Mouse (Mus musculus): ENCODE measurements around the gene Dtx1.
A peak's percentile ranks its signal among the peaks of the same experiment; 100 is the strongest.

Dtx1 gene

DNA sequence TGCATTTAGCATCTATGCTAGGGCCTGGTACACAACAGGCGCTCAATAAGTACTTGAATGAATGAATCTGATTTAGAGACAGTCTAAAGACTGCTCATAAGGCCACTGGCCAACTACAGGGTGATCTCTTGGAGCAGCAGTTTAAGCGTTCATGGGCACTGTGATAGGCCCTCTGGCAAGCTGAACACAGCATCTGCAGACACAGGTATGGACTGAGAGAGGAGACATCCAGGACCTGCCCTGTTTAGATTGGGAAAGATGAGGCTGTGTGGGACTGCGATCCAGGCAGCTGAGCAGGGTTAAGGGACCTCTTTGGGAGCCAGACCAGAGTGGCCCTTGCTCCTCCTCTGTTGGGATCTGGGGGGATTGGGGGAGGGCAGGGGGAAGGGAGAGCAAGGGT is at the start of gene Dtx1:
Gene Dtx1, minus strand, starts transcription at position 101 of the 400 bp plus-strand sequence.
- no peak for DNase-seq

DNA sequence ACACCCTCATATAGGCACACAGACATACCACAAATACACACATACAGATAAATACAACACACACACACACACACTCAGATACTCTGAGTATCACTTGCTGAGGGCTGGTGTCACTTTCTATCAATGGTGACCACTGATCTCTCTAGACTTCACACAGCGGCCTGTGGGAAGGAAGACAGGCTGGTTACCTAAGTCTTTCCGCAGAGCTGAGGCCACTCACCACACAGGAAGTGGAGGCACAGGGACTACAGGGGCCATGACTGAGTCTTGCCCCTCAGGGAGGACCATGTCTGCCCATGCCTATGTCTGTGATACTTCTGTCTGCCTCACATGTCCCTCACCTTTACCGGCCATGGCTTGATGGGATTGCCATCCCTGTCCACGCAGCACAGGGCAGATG is 42.5 kb upstream of the Dtx1 start:
- no peak for DNase-seq

DNA sequence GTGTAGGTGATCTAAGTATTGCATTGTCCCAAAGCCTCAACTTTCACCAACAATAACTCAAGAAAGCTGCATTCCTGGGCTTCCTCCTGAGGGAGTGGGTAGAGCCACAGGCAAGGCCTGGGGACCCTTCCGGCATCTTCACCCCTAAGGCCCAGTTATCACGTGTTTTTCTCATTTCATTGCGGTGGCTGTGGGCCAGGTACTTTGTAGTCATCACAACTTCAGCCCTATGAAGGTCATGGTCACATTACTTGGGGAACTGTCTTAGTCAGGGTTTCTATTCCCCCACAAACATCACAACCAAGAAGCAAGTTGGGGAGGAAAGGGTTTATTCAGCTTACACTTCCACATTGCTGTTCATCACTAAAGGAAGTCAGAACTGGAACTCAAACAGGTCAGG is 41.1 kb upstream of the Dtx1 start:
- DNase-seq = no peak

DNA sequence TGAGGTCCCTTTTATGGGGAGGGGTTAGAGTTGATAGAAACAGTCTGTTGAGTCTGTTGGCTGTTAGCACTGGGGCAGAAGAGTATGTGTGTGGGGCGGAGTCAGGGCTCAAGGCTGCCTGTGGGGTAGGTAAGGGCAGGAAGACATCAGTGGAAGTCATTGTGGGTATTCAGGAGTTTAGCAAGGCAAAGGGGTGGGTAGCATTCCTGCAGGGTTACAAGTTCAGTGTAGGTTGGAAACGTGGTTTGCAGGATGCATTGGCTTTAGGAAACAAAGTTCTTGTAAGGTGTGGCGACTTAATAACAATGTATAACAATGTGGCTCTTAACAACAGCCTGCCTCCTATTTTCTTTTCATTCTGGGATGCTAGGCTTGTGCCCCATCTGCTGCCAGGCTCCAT is 39.5 kb upstream of the Dtx1 start:
- DNase-seq = no peak

DNA sequence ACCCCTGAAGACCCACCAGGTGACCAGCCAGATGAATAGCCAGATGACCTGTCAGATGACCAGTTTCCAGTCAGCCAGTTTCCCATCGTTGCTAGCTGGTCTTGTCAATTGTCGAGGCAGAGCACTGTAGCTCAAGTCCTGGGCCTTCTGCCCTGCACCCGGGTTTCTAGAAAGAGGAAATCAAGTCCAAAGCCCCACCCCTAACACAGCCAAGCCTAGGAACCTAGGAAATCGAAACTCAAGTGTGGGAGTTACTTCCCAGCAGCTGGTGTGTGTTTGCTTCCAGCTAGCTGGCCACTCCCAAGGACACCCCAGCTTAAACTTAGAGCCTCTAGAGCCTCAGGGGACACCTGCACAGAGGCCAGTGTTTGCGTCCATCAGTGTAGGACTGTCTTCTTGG is 38.0 kb upstream of the Dtx1 start, which contains the start of gene Oas2:
Gene Oas2, minus strand, starts transcription at position 166 of the 400 bp plus-strand sequence.
- DNase-seq = no peak

DNA sequence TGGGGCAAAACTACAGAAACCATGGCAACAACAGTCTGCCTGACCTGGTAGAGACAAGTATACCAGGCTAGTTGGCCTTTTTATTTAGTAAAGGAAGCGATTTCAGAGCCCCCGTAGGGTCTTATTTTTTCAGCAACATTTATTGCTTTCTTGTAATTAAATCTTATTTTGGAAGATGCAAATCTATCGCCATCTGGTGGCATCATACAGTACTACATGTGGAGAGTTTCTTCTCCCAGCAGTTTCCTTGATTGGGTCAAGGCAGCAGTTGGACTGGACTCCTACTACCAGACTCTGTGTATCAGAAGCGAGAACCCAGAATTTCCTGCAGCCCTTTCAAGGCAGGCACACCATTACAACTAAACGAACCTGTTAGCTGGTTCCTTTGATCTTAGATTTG is 34.7 kb upstream of the Dtx1 start:
- DNase-seq = peak; percentile 85 to 87

DNA sequence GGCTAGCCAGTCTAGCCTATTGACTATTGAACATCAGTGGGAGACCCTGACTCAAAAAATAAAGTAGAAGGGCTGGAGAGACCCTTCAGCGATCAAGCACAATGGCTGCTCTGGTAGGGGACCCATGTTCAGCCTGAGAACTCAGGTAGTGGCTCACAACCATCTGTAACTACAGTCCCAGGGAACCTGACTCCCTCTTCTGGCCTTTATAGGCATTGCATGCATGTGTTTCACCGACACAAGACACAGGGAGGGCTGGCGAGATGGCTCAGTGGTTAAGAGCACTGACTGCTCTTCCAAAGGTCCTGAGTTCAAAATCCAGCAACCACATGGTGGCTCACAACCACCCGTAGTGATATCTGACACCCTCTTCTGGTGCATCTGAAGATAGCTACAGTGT is 30.4 kb upstream of the Dtx1 start:
- peak; percentile 47 to 72 for DNase-seq

DNA sequence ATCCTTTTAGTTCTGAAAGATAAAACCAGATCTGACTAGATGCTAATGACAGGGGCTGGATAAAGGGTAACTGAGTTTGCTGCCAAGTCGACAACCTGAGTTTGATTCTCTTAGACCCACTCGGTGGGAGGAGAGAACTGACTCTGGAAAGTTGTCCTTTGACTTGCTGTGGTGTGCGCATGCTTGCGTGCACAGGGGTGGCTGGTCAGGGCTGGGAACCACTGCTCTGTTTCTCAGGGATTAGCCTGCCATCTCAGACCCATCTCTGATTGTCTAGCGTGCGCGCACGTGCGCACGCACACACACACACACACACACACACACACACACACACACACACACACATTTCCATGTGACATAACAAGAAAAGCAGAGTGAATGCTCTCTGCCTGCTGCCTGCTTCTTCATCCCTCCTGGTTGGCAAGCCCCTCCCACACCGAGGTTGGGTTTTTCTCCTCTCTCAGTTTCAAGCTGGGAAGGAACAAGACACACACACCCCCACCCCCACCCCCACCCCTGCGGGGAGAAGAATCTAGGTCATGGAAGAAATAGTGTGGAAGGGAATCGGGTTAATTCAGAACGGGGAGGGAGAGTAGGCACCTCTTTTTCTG is 22.8 kb upstream of the Dtx1 start:
- peak; percentile 41 to 65 for DNase-seq

DNA sequence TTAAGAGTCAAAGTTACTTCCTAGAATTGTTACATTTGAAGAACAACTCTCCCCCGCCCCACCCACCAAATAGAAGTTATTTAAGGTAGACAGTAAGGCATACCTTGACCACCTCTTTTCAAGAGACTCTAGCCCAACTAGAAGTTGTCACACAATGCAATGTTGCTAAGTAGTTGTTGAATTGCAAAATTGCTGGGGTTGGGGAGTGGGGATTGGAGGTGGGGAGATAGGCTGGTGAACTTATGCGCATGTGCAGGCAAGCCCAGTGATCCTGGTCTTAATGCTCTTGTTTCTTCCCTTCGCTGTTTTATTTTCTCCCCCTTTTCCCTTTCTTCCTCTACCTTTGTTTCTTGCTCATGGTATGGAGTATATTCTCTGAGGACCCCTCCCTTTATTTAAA is 22.0 kb upstream of the Dtx1 start:
- DNase-seq = no peak

DNA sequence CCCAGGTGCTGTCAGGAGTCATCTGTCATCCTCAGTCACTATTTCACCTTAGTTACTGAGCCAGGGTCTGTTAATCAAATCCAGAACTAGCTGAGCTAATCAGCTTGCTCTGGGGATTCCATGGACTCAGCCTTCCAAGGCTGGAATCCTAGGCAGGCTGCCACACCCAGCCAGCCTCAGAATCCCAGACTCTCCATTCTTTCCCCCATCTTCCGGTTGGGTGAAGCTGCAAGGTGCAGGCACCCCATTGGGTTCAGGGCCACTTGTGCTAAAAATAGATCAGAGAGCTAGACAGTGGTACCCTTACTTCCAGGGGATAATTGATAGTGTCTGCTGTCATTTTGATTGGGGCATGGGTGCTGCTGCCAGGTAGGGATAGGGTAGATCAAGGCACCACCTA is 21.0 kb upstream of the Dtx1 start:
- no peak for DNase-seq

DNA sequence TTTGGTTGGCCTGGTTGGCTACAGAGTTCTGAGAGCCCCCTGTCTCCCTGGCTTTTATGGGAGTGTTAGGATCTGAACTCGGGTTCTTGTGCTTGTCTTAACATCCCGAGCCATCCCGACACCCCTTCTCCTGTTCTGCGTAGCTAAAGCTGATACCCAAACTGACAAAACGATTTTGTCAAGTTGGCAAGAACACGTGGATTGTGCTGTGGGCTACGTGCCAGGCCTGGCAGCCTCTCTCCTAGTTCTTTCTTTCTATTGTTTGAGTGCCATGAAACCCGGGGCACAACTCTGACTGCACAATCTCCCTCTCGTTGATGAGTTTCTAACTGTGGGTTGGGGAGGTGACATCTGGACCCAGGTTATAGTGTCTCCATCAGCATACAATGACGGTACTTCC is 17.6 kb upstream of the Dtx1 start:
- peak in 1 of 2 experiments; percentile 62 for DNase-seq

DNA sequence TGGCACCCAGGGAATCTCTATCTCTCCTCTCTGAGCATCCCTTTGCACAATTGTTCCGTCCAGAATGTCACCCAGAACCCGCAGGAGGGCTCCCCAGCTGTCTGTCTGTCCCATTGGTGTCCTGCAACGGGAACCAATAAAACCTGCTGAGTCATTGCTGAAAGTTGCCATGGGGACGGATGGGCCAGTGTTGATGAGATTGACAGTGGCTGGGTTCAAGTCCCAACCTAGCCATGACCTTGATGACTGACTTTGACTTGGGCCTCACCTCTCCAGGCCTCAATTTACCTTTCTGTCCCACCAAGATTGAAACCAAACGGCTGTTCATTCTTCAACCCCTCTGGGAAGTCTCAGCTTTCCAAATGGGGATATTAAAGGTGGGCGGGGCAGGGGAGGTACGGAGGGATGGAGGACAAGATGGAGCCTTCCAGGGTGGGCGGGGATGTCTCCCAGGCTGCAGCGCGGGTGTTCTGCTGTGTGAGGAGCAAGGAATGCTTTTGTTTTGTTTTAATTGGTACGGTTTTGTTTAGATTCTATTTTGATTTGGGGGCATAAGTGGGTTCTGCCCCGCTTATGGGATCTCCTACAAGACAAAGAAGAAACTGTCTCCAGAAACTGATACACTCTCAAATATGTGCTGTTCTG is 14.2 kb upstream of the Dtx1 start:
- no peak for DNase-seq

DNA sequence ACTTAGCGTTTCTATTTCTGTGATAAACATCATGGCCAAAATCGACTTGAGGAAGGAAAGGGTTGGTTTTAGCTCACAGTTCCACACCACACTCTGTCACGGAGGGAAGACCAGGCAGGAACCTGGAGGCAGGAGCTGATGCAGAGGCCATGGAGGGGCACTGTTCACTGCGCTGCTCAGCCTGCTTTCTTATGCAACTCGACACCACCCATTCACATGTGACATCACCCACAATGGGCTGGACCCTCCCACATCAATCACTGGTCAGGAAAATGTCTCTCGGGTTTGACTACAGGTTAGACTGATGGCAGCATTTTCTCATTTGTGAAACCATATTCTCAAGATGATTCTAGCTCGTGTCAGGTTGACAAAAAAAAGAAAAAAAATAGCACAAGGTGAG is 9.3 kb upstream of the Dtx1 start:
- no peak for DNase-seq

DNA sequence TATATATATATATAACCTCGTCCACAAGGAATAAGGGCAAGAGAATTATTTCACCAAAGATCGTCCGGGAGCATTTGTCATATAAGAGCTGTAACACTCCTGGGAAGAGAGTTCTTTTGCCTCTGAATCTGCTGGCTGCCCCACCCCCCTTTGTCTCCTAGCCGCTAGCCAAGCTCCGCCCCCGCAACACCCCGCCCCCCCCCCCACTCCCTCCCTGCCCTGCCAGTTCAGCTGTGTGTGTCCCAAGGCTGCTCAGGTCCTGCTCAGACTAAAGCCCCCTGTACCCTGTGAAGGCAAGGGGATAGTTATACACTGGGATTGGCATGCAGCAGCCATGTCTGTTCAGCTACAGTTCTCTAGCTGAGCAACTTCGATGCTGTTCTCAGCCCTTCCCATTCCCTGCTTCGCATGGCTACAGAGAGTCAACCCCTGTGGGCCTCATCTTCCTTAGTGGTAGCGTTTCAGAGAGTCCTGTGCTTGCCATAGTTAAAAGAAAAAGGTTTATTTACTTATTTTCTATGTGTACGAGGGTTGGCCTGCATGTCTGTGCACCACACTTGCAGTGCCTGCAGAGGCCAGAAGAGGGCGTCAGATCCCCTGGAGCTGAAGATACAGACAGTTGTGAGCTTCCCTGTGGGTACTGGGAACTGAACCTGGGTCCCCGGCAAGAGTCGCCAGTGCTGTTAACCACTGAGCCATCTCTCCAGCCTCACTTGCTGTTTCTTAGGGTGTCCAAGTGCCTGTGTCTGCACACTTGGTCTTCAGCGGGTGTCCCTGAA is 7.1 kb upstream of the Dtx1 start:
- DNase-seq = no peak

DNA sequence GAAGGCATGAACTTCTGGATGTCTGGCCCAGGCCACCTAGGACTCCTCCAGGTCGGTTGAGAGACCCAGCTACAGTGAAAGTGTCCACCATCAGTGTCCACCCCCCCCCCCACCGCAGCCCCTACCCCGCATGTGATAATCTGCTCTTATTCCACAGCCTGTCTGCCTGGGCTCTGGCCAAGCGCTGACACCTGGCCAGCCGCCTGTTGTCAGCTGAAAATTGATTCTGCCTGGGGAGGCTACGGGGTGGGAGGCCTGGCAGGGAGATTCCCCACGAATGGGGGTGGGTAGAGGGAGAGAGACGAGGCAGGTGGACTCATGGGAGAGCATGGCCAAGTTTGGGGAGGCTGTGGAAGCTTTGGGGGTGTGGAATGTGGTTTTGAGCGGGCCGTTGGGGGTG is 5.4 kb upstream of the Dtx1 start:
- peak; percentile 49 to 71 for DNase-seq

DNA sequence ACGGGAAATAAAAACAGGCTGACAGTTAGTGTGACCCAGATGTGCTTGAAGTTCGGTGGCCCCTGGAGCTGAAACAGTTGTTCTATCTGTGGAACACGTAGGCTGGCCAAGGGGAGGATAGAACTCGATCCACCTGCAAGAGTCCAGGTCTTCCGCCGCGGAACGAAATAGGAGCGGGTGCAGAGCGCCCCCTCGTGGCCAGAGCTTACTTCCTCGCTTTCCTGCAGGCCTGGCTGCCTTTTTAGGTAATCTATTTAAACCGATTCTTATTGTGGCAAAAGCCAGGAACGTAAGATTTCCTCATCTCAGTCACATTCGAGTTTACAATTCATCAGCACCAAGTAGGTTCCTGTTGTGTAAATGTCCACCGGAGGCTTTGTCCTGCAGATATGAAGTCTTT is 2.6 kb upstream of the Dtx1 start:
- DNase-seq = peak; percentile 94 to 96

DNA sequence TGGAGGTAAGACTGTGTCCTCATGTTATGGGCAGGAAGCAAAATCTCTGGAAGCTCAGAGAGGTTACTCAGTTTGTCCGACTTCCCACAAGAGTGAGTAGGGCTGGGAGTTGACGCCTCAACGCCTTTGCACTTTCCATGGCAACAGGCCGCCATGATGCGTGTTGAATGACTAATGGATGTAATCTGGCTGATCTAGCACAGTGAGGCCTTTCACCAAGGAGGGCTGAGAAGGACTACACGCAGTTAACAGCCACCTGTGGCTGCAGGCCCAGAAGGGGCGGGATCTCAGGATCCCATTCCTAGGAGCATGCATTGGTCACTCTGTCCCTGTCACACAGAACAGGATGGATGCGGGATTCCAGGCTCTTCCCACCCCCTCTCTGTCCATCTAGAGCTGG is 994 bp upstream of the Dtx1 start:
- no peak for DNase-seq

DNA sequence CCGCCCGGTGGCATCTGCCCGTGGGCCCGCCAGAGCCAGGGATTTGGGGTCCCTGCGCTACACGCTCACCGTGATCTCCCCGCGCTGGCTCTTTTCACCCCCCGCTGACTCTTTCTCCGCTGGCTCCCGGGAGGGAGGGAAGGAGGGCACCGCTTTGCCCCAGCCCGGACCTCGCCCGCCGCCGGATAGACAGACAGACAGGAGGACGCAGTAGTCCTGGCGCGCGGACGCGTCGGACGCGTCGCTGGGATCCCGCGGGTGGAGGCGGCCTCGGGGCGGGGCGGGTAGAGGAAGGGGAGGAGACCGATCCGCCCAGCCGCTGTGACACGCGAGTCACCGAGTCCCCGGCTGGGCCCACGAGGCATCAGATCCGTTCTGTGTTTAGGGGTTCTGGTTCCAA is 311 bp downstream of the Dtx1 start:
- peak; percentile 84 to 86 for DNase-seq

DNA sequence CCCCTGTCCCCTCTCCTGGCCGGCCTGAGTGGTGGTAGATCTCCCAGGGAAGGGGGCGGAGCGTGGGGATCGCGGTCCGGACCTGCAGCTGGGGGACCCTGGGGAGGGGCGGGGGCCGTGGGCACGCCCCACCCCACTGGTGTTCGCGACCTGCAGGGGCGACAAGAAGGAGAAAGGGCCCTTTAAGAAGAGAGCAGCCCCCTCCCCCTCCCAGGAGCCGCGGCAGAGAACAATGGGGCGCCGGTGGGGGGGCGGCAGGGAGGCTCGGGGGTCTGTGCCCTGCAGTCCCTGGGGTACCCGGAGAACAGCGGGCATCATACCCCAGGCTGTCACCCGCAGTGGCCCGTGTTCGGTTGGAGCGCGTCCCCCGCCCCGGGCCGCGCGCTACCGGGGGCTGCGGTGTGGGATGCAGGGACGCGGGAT is 890 bp downstream of the Dtx1 start:
- peak; percentile 61 to 74 for DNase-seq

DNA sequence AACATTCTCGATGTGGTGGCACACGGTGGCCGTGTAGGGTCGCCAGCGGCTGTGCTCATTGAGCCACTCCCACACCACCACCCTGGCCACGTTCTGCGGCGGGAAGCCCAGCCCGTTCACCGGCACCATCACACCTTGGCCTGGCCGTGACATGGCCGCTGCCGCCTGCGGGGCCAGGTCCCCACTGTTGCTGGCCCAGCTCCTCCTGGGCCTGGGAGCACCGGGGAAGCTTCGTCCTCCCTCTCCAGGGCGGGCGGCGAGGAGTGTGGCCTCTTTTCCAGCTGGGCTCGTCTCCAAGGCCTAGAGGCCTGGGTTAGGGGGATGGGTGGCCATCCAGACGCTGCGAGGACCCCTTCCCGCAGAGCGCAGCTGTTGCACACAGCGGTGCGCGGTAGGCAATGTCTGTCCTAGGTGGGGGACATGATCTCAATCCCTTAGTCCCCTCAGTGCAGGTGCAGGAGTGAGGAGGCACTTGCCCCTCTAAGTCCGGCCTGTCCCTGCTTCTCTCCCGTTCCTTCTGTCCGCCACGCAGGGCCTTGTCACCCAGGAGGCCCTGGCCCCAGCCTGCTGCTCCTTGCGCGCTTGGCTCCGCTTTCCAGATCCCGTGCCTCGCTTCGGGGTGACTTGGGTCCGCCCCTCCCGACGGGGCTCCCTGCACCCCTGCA is 1.4 kb downstream of the Dtx1 start:
- DNase-seq = peak; percentile 74 to 75

DNA sequence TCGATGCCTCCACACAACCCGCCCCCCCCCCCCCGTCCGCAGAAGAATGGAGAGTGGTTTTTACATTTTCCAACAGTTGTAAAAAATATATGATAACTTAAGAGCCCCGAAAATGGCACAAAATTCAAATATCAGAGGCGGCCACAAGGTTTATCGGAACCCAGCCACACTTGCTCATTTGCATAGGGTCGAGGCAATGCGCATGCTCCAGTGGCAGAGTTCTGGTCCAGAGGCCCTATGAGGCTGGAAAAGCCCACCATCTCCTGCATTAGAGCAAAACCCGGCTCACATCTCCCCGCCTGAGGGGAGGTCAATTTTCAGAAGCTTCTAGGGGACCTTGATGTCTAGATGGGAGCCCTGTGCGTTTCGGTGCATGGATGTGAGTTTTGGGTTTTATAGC is 4.8 kb downstream of the Dtx1 start:
- DNase-seq = no peak

DNA sequence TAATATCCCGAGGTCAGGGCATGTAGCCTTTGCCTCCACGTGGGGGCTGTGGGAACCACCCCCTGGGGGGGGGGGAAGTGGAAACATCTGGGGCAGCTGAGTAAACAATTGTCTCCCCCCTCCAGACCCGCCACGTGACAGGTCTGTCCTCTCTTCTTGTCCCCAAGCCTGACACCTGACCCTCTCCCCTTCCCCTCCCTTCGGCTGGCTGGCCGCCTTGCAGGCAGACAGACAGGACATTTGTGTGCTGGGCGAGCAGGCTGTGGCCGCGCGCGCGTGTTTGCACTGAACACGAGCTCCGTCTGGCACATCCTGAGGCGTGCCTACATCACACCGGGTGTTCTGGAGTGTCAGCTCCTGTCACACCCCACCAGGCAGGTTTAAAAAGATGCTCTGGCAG is 5.2 kb downstream of the Dtx1 start:
- DNase-seq = peak; percentile 70 to 71

DNA sequence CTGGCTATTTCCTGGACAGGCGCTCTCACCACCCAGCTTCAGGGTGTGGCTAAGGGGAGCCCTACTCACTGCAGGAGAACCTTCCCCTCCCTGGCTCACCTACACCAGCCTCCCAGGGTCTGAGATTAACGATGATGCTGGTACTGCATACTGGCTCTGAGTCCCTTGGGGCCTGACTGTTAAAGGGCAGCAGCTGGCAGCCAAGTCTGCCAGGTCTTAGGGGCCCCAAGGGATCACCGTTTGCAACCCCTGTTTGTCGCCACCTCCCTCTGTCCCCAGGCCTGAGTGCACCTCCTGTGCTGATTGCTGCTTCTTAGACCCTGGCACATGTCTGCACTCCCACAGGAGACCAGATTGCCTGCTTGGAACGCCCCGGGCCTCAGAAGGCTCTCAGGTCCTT is 7.3 kb downstream of the Dtx1 start:
- no peak for DNase-seq

DNA sequence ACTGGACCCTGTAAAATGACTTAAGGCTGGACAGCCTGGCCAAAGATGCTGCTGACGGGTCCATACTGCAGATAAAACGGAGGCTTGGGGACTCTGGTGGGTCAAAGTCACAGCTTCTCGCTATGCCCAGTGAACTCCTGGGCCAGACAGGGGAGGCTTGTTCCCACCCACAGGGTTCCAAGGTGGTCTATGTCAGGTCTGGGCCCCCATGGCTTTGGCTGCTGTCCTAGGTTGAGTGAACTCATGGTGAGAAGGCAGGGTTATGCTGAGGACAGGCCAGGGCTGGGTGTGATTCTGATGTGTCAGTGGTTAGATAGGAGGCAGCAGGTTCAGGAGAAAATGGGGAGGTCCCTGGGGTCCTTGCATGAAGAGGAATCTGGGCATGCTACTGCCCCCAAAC is 8.1 kb downstream of the Dtx1 start:
- no peak for DNase-seq
